In the genomic region with DNA sequence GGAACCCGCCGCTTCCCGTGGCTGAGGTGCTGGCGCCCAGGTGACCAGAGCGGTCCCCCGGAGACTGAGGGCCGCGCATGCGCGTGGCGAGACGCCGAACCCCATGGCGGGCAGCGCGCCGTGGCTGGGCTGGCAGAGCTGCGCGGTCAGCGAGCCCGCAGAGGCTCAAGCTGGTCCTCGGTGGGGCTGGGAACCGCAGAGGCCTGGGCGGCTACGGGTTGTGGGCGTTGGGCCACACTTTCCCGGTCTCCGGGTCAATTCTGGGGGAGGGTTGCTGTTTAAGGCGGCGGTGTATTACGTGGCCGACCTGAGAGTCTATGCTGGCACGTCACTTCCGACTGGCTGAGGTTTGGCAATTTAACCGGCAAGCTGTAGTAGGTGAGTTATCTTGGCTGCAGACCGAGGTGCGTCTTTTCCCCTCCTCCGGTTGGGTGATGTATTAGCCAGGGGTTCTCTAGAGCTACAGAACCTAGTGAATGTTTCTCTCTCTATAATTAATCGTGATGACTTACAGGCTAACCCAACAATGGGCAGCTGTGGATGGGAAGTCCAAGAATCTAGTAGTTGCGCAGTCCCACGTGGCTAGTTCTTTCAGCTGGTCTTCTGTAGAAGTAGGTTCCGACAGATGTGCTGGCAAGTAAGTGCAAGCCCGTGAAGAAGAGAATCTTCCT, we compare ENCODE assay signal across 8 mouse cellular contexts. TPM values are rescaled to one million over a fixed set of nuclear protein-coding genes. Genes with fewer than 3 reads are reported as not detected.
DNase-seq lines count a peak whose midpoint lies in the region; ATAC-seq and TF ChIP-seq lines count a peak whose summit lies in the region.

A gene (minus strand): TSS at position 662 of the 671 bp plus-strand sequence.

- peak; percentile 3 for TF ChIP-seq POLR2A in kidney, adult 2 months (IDR thresholded peaks at IDR 0.05; ENCODE audit: low read depth, low read length)
- TF ChIP-seq POLR2A in spleen, adult 2 months (IDR thresholded peaks at IDR 0.05; ENCODE audit: low read depth, low read length), result no peak; the same call in none of the 2 replicates

- H3K9me3 ChIP-seq in forebrain, embryonic 14.5 days (replicated peaks; ENCODE audit: control insufficient read depth, low read length), result no peaks in the 10 kb centered on the region
- no peaks in the 10 kb centered on the region for H3K9me3 ChIP-seq in hindbrain, embryonic 16.5 days (ENCODE audit: control insufficient read depth, low read length)
- no peaks in the 10 kb centered on the region for H3K9me3 ChIP-seq in midbrain, embryonic 11.5 days (ENCODE audit: control insufficient read depth, low read length)

- H3K4me1 ChIP-seq in kidney, adult 2 months (ENCODE audit: control insufficient read depth, insufficient read depth, low read length), result peaks cover 3% of the 10 kb centered on the region; the same call in 1 of the 2 replicates
- H3K4me1 ChIP-seq in forebrain, embryonic 14.5 days (ENCODE audit: control insufficient read depth, insufficient read depth, low read length), result peaks cover 17% of the 10 kb centered on the region
- H3K4me1 ChIP-seq in hindbrain, embryonic 16.5 days (ENCODE audit: control insufficient read depth, insufficient read depth, low read depth, low read length), result peaks cover 30% of the 10 kb centered on the region
- H3K4me1 ChIP-seq in midbrain, embryonic 11.5 days (ENCODE audit: control insufficient read depth, insufficient read depth, low read length), result peaks cover 16% of the 10 kb centered on the region
- peaks cover 15% of the 10 kb centered on the region; the same call in 1 of the 2 replicates for H3K4me1 ChIP-seq in spleen, adult 2 months (ENCODE audit: control insufficient read depth, insufficient read depth, insufficient read length)

- DNase-seq in kidney, adult 2 months, result peak; percentile 90
- DNase-seq in kidney, postnatal 4 days, result no peak
- DNase-seq in c-Kit-positive CD71-positive TER-119-negative erythroid progenitor cells, embryonic 14.5 days (ENCODE audit: low read depth), result peak; percentile 79
- peak; percentile 89 for DNase-seq in forebrain, embryonic 14.5 days (ENCODE audit: low spot score)
- DNase-seq in left cerebral cortex, postnatal 25 days (ENCODE audit: low spot score in 2 of 2), result peak; percentile 89 to 90
- peak; percentile 99 for DNase-seq in midbrain, embryonic 11.5 days (ENCODE audit: low spot score, missing footprints)
- peak; percentile 69 to 86 for DNase-seq in spleen, adult 2 months (ENCODE audit: low read depth in 1 of 2, low spot score in 2 of 2)

- peak within 1 kb of the TSS; percentile 90 for H3K9ac ChIP-seq in forebrain, embryonic 14.5 days (ENCODE audit: low read length)
- H3K9ac ChIP-seq in hindbrain, embryonic 16.5 days (ENCODE audit: low read depth, low read length), result peak within 1 kb of the TSS; percentile 96
- H3K9ac ChIP-seq in midbrain, embryonic 11.5 days (ENCODE audit: low read length), result peak within 1 kb of the TSS; percentile 79

- H3K4me2 ChIP-seq in forebrain, embryonic 14.5 days (ENCODE audit: low read length), result peak within 1 kb of the TSS; percentile 82
- peak within 1 kb of the TSS; percentile 92 for H3K4me2 ChIP-seq in hindbrain, embryonic 16.5 days (ENCODE audit: low read length)
- H3K4me2 ChIP-seq in midbrain, embryonic 11.5 days, result peak within 1 kb of the TSS; percentile 91

- peak; percentile 86 for ATAC-seq in forebrain, embryonic 14.5 days
- peak; percentile 88 for ATAC-seq in hindbrain, embryonic 16.5 days
- ATAC-seq in midbrain, embryonic 11.5 days (ENCODE audit: low FRiP score), result peak; percentile 86

- intact Hi-C loops in left cerebral cortex, postnatal 25 days (cut with DNase I), result loop anchor here (1.0 to 2.0 kb wide), 2 partner anchors 15 to 44 kb away; no protein-coding TSS in a partner anchor

- peak within 1 kb of the TSS; percentile 96 for H3K27ac ChIP-seq in kidney, adult 2 months (ENCODE audit: insufficient read depth, low read depth, low read length)
- H3K27ac ChIP-seq in forebrain, embryonic 14.5 days (ENCODE audit: low read depth, low read length), result peak within 1 kb of the TSS; percentile 94
- peak within 1 kb of the TSS; percentile 99 for H3K27ac ChIP-seq in hindbrain, embryonic 16.5 days (ENCODE audit: low read depth, low read length)
- H3K27ac ChIP-seq in midbrain, embryonic 11.5 days (ENCODE audit: low read depth, low read length), result peak within 1 kb of the TSS; percentile 81
- H3K27ac ChIP-seq in spleen, adult 2 months (ENCODE audit: insufficient read depth, low read length), result peak within 1 kb of the TSS; percentile 99

- no peaks in the 10 kb centered on the region; the same call in 1 of the 2 replicates for H3K36me3 ChIP-seq in kidney, adult 2 months (ENCODE audit: control insufficient read depth, insufficient read depth, low read length)
- peaks cover 44% of the 10 kb centered on the region for H3K36me3 ChIP-seq in forebrain, embryonic 14.5 days (ENCODE audit: control insufficient read depth, insufficient read depth, low read length)
- H3K36me3 ChIP-seq in hindbrain, embryonic 16.5 days (ENCODE audit: control insufficient read depth, insufficient read depth, low read length), result peaks cover 13% of the 10 kb centered on the region
- H3K36me3 ChIP-seq in midbrain, embryonic 11.5 days (ENCODE audit: control insufficient read depth, insufficient read depth, low read length), result peaks cover 5% of the 10 kb centered on the region
- peaks cover 7% of the 10 kb centered on the region for H3K36me3 ChIP-seq in spleen, adult 2 months (ENCODE audit: control insufficient read depth, insufficient read depth, low read length)

- no peaks in the 10 kb centered on the region for H3K27me3 ChIP-seq in kidney, adult 2 months (replicated peaks; ENCODE audit: control insufficient read depth, insufficient read depth, low read length)
- no peaks in the 10 kb centered on the region for H3K27me3 ChIP-seq in forebrain, embryonic 14.5 days (replicated peaks; ENCODE audit: control insufficient read depth, insufficient read depth, low read length)
- H3K27me3 ChIP-seq in hindbrain, embryonic 16.5 days (replicated peaks; ENCODE audit: control insufficient read depth, insufficient read depth, low read length), result no peaks in the 10 kb centered on the region
- H3K27me3 ChIP-seq in midbrain, embryonic 11.5 days (ENCODE audit: control insufficient read depth, insufficient read depth, low read length), result no peaks in the 10 kb centered on the region
- no peaks in the 10 kb centered on the region for H3K27me3 ChIP-seq in spleen, adult 2 months (ENCODE audit: control insufficient read depth, insufficient read depth, low read length)

- H3K4me3 ChIP-seq in kidney, adult 2 months (ENCODE audit: insufficient read depth, low read depth, low read length), result peak within 1 kb of the TSS; percentile 86
- peak within 1 kb of the TSS; percentile 84 for H3K4me3 ChIP-seq in forebrain, embryonic 14.5 days (ENCODE audit: low read depth, low read length)
- H3K4me3 ChIP-seq in hindbrain, embryonic 16.5 days (ENCODE audit: low read length), result peak within 1 kb of the TSS; percentile 95
- peak within 1 kb of the TSS; percentile 91 for H3K4me3 ChIP-seq in midbrain, embryonic 11.5 days (ENCODE audit: low read depth, low read length)
- peak within 1 kb of the TSS; percentile 99 for H3K4me3 ChIP-seq in spleen, adult 2 months (ENCODE audit: extremely low read depth, insufficient read depth, insufficient read length)

- no peak for TF ChIP-seq CTCF in kidney, adult 2 months (conservative IDR thresholded peaks at IDR 0.05; ENCODE audit: insufficient read depth, insufficient read length, low read depth, low read length)
- no peak for TF ChIP-seq CTCF in spleen, adult 2 months (IDR thresholded peaks at IDR 0.05; ENCODE audit: extremely low read depth, insufficient read depth, insufficient read length, insufficient replicate concordance)

- under 1% methylated on average over 43 of the region's 43 CpGs for WGBS in kidney, adult 2 months
- 1% methylated on average over 43 of the region's 43 CpGs for WGBS in forebrain, embryonic 14.5 days
- WGBS in hindbrain, embryonic 16.5 days, result 2% methylated on average over 39 of the region's 43 CpGs
- WGBS in midbrain, embryonic 11.5 days, result 1% methylated on average over 43 of the region's 43 CpGs
- 1% methylated on average over 41 of the region's 43 CpGs for WGBS in spleen, adult 2 months

RNA-seq across cellular contexts. Expression of the gene that starts here (rescaled TPM):
- 11.1 and 11.4 TPM in 2 replicates for polyA plus RNA-seq in kidney, adult 2 months (2012; rRNA removed)
- 13.3 and 15.2 TPM in 2 replicates for polyA plus RNA-seq in forebrain, embryonic 14.5 days (2014; fragmentation: Nextera tagmentation; extraction: Ambion mirVana)
- 22.1 and 25.4 TPM in 2 replicates for polyA plus RNA-seq in hindbrain, embryonic 16.5 days (2015; fragmentation: Nextera tagmentation; extraction: Ambion mirVana)
- total RNA-seq in left cerebral cortex, postnatal 25 days (2021), result 10 to 100 TPM; 20.7 to 22.9 TPM
- polyA plus RNA-seq in midbrain, embryonic 11.5 days (2014; fragmentation: Nextera tagmentation; extraction: Ambion mirVana), result 17.4 and 17.6 TPM in 2 replicates
- 16.3 and 19.7 TPM in 2 replicates for polyA plus RNA-seq in spleen, adult 2 months (2012; rRNA removed)

Comparison
In these comparisons a context has a peak if more than half of its experiments do, and no peak if none do; other contexts are left out.
1. DNase-seq: peak in kidney, adult 2 months (single experiment), c-Kit-positive CD71-positive TER-119-negative erythroid progenitor cells, embryonic 14.5 days (single experiment), forebrain, embryonic 14.5 days (single experiment), left cerebral cortex, postnatal 25 days (2 of 2), midbrain, embryonic 11.5 days (single experiment) and spleen, adult 2 months (2 of 2); none in kidney, postnatal 4 days (0 of 2).
2. Peak in every context shown above with its lines, with median percentiles within 50 percentile points of each other: H3K27ac ChIP-seq, H3K4me3 ChIP-seq, ATAC-seq, H3K4me2 ChIP-seq and H3K9ac ChIP-seq.